Mouse (Mus musculus) retina, postnatal 7 days (tissue): ENCODE measurements around the gene Slco1a4.
"Not testable (repeated sequence)": the region's sequence is repeated elsewhere in the genome, so short reads cannot be mapped to it uniquely, and the experiment has no call there.

Experiments
- DNase-seq: peaks from one replicate; pipeline ENCODE4 v3.0.0-alpha.2; 2012; ENCODE audit warnings: low read depth, low spot score

Gene Slco1a4

GRCm38 (mm10) chr6:141856085-141856484 is at the start of gene Slco1a4:
TSS of gene Slco1a4 (minus strand) at chr6:141856199.
- no peak for DNase-seq

- no peak for DNase-seq
Observed at GRCm38 (mm10) chr6:141898197-141898596, 42.2 kb upstream of the Slco1a4 start.

GRCm38 (mm10) chr6:141889723-141890122 is 33.7 kb upstream of the Slco1a4 start:
- no peak for DNase-seq

GRCm38 (mm10) chr6:141888248-141888647 is 32.2 kb upstream of the Slco1a4 start:
- no peak for DNase-seq

- DNase-seq = no peak
Observed at GRCm38 (mm10) chr6:141882581-141882980, 26.6 kb upstream of the Slco1a4 start.

- not testable (repeated sequence) for DNase-seq
Observed at GRCm38 (mm10) chr6:141875742-141876141, 19.7 kb upstream of the Slco1a4 start.

GRCm38 (mm10) chr6:141871711-141872110 is 15.7 kb upstream of the Slco1a4 start:
- no peak for DNase-seq

GRCm38 (mm10) chr6:141868735-141869134 is 12.7 kb upstream of the Slco1a4 start:
- DNase-seq = no peak

GRCm38 (mm10) chr6:141866026-141866425 is 10.0 kb upstream of the Slco1a4 start:
- DNase-seq = no peak

GRCm38 (mm10) chr6:141857735-141858531 is 1.9 kb upstream of the Slco1a4 start:
- DNase-seq = no peak

- DNase-seq = no peak
Observed at GRCm38 (mm10) chr6:141853616-141854015, 2.4 kb downstream of the Slco1a4 start.

- no peak for DNase-seq
Observed at GRCm38 (mm10) chr6:141849051-141849450, 6.9 kb downstream of the Slco1a4 start.

GRCm38 (mm10) chr6:141797837-141798236 is 58.2 kb downstream of the Slco1a4 start:
- peak; percentile 11 for DNase-seq

- DNase-seq = no peak
Observed at GRCm38 (mm10) chr6:141774476-141774875, 81.5 kb downstream of the Slco1a4 start.

GRCm38 (mm10) chr6:141773710-141774109 is 82.3 kb downstream of the Slco1a4 start, which contains the start of gene Gm5724:
TSS of gene Gm5724 (minus strand) at chr6:141773810.
- DNase-seq = no peak
